Mouse (Mus musculus): ENCODE measurements around the gene Gpsm1. TPM values are rescaled to one million over a fixed set of nuclear protein-coding genes. Genes with fewer than 3 reads are reported as not detected.

Gene Gpsm1
- 1 to 10 TPM; 3.8 to 5.0 (median 5.0) TPM for polyA plus RNA-seq (2017; shearing (Covaris generic))

DNA sequence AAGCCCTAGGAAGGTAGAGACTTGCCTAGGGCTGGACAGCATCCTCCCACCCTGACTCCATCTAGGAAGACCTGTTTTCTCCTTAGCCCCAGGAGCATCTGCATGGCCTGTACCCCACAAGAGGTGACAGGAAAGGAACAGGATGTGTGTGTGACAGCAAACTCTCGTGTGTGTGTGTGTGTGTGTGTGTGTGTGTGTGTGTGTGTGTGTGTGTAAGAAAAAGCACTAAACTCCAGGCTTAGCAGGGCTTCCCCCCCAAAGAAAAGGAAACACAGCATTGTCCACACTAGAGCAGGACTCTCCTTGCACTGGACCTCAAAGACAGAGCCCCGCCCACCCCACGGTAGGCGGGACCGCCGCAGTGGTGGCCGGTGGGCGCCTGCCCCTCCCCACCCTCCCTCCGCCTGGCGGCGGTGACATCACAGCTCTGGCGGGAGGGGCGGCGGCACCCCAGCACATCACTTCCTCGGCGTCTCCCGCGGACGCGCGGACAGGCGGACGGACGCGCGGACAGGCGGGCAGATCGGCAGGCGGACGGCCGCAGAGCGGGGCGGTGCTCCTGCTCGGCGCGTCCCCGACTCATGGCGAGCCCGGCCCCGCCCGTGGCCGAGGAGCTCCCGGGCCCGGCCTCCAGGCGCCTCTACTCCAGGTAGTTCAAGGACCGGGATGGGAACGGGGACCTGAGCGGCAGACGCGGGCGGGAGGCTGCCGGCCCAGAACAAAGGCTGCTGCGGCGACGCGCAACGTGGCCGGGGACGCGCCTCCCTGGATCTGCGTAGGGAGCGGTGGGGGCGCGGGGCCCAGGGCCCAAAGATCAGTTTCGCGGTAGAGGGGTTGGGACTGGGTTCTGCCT is at the start of gene Gpsm1:
TSS of gene Gpsm1 (plus strand) at position 444 of the 853 bp plus-strand sequence.
- ATAC-seq = peak; percentile 68

- no peak for ATAC-seq
Observed at GRCm38 (mm10) chr2:26266066-26266742, 49.1 kb upstream of the Gpsm1 start.

DNA sequence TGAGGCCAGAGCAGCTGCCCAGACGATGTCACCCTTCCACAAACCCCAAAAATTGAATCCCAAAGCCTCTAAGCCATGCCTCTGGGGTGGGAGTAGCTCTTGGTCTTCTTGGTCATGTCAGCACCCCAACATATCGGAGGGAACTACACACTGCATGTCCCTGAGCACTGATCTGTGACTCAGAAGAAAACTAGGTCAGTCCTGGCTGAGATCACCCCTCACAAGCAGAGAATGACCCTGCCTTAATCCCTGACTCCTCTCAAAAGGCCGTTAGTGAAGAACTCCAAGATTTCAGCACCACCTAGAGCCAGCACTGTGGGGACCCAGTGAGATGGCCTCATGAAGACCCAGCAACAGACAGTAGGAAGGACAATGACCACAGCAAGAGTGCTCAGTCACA is 47.1 kb upstream of the Gpsm1 start:
- ATAC-seq = no peak

DNA sequence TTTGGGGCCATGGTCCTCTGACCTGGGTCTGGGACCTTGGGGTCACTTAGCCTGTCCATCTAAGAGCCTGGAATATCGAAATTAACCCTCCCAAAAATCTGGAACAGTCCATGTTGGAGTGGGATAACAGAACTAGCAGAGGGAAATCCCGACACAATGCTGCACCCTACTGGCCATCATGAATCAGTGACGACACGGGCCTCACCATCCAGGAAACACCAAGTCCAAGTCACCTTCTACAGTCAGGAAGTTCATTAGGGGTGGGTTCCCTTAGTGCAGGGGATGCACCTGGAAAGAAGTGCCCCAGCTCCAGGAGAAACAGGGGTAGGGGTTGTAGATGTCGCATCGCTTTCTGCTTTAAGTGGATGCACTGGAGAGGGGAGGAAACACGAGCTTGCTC is 41.7 kb upstream of the Gpsm1 start:
- ATAC-seq = no peak

DNA sequence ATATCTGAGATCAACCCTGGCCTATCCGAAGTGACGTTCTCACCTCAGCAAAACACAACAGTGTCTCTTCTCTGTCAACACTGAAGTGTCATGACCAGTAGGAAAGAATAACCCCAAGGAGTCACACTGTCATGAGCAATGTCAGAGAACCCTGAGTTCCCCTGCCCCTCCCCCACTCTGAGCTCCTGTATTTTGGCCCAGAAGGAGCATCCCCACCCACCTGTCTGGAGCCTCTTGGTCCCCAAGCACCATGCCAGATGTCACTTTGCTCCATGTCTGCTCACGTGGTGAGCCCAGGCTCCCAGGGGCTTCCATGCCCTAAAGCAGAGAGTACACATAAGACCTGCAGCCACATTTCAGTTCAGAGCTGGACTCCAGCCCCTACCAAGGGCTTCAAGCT is 35.6 kb upstream of the Gpsm1 start:
- ATAC-seq = no peak

GRCm38 (mm10) chr2:26280594-26280993 is 34.7 kb upstream of the Gpsm1 start:
- no peak for ATAC-seq

DNA sequence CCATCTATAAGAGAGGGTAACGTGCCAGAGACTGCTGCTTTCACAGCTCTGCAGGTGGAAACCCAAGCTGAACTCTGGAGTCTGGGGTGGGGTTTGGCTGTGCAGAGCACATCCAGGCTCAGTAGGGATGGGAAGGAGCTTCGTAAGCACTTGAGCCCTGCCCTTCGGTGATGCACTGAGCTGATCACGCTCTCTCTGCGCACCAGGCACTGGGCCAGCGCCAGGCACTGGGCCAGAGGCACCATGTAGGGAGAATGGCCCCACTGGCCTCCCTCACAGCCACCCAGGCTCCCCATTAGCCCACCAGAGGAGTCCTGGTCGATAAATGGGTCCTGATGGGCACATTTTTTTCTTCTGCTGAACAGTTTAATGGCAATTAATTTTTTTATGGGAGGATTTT is 29.5 kb upstream of the Gpsm1 start:
- no peak for ATAC-seq

DNA sequence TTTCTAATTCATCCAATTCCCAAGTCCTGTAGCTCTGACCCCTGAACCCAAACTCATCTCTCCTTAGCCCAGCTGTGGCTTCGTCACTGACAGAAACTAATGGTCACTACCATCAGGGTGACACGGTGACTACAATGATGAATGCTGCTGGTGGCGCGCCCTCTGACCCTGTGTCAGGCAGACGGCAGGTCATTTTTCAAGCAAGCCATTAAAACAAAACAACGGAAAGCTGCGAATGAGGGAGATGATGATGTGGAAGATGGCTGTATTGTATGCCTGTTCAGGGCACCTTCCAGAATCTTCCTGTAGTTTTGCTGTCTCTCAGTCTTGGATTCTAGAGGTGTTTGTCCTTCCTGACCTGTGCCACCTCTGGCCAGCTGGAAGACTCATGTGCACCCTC is 28.9 kb upstream of the Gpsm1 start:
- no peak for ATAC-seq

DNA sequence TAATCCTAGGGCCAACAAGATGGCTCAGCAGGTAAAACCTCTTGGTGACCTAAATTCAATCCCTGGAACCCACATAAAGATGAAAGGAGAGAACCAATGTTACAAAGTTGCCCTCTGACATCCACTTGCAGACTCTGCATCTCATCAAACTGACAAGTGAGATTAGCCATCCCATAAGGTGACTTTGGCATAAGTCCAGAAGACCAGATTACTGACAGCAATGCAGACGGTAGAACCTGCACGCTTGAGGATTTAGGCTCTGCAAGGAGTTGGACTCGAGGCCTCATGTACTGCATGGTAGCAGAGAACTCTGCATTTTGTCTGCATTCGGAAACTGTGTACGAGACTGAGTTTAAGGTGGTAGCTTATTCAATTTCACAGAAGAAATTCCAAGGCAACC is 25.2 kb upstream of the Gpsm1 start:
- ATAC-seq = no peak

DNA sequence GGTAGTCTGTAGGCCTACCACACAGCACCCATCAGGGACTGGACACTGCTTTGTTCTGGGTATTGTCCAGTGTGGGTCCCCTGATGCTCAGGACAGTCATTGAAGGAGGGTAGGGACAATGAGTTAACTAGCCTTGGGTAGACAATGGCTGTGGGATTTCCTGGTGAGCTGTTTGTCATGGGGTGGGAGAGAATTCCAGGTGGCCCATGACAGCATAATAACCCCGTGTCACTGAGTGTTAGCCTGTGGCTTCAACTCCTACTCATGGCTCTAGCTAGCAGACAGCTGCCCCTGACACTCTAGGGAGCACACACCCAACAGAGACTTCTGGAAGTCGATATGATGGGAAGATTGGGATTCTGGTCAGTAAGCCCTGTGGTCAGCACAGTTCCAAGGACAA is 20.9 kb upstream of the Gpsm1 start, which contains the start of gene Ccdc187:
TSS of gene Ccdc187 (minus strand) at position 101 of the 400 bp plus-strand sequence.
- no peak for ATAC-seq

DNA sequence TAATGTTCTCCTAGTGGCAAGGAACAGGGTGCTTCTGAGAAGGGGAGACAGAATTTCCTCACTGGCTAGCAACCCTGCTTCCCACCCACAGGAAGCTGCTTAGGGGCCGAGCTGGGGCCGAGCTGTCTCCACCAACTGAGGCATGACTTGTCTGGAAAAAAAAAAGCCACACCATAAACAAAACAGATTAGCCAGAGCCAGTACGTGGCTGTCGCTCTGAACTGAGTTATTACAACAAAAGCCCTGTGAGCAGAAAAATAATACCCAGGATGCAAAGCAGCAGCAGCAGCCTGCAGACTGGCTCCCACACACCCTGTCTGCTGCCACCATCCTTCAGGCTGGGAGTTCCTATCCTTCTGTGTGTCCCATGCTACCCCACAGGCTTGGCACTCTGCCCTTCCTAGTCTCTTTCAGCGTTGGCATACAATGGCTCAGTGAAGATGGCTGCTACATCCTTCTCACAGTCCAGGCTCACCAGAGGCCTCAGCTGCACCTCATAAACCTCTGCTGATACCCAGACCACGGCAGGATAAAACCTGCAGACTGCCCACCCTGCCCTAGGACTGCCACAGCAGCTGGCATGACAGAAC is 18.6 kb upstream of the Gpsm1 start:
- ATAC-seq = no peak

DNA sequence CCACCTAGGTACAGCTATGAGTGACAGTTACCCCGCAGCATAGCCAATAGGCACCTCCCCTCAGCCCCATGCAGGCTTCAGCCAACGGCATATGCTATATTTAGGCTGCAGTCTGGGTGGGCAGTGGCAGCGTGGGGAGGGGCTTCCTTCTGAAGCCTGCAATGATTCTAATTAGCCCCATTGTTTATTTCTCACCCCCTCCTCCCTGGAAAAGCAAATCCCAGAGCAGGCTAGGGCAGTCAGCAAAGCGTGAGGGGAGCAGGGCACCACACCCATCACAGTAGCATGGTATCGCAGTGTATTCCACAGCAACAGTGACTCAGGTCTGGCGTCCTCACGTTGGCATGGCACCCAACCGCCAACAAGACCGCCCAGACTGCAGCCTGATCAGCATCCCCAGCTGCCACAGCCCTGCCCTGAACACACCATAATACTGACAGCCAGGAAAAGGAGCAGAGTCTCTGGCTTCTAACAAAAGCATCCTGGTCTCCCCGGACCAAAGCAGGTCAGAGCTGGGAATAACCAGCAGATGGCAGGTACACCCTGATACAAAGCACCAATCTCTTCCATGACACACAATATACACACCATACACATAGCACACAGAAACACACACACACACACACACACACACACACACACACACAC is 17.0 kb upstream of the Gpsm1 start:
- ATAC-seq = no peak

DNA sequence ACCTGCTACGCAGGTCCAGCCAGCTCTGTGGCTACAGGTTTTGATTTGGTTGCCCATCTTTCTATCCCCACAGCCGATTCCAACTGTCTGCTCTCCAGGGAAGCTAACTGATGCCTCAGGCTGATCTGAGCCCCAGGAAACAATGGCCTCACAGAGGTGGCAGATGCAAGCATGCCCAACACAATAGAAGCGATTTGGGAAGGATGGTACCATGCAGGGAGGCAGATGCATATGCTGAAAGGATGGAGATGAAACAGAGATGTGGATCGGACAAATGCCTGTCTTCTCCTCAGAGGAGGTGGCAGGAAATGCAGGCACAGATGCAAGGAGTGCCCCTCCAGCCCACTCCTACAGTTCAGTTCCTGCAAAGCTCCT is 16.5 kb upstream of the Gpsm1 start:
- no peak for ATAC-seq

- no peak for ATAC-seq
Observed at GRCm38 (mm10) chr2:26299336-26299735, 16.0 kb upstream of the Gpsm1 start.

GRCm38 (mm10) chr2:26300161-26300807 is 15.0 kb upstream of the Gpsm1 start:
- ATAC-seq = no peak

GRCm38 (mm10) chr2:26300808-26301174 is 14.5 kb upstream of the Gpsm1 start:
- no peak for ATAC-seq

DNA sequence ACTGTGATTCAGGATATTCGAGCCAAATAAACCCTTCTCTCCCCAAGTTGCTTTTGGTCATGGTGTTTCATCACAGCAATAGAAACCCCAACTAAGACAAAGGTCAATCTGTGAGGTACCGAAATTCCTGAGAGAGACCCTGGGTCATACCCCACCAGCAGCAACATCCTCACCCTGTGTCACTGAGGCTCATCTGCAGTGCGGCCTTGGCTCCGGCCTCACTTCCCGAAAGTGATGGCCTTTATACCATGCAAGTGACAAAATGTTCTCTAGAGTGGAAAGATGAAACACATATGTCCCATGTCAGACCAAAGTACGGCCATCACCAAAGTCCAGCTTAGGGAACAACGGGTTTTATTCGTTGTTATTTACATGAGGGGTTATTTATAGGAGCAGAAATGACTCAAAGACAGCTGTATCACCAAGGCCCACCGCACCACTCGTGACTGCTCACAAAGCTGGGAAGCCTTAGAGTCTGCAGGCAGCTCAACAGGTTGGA is 13.3 kb upstream of the Gpsm1 start:
- ATAC-seq = no peak

GRCm38 (mm10) chr2:26304711-26305110 is 10.6 kb upstream of the Gpsm1 start:
- ATAC-seq = no peak

- no peak for ATAC-seq
Observed at GRCm38 (mm10) chr2:26305555-26305954, 9.8 kb upstream of the Gpsm1 start.

- ATAC-seq = no peak
Observed at GRCm38 (mm10) chr2:26306702-26307101, 8.6 kb upstream of the Gpsm1 start.

DNA sequence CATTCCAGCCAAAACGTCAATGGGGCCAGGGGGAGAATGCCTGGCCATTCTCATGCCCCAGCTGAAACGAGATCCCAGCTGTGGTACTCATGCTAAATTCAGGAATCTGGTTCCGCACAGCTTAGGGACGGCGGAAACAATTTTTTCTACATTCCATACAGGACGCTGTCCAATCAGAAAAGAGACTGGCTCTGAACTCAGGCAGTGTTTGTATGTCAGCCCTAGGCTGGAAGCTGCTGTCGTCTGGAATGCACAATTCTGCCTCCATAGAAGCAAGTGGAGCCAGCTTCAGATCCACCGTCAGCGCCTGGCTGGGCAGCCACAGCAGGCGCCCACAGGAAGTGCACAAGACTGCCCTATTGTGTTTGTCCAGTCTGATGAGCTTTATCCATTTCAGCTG is 5.6 kb upstream of the Gpsm1 start:
- no peak for ATAC-seq

DNA sequence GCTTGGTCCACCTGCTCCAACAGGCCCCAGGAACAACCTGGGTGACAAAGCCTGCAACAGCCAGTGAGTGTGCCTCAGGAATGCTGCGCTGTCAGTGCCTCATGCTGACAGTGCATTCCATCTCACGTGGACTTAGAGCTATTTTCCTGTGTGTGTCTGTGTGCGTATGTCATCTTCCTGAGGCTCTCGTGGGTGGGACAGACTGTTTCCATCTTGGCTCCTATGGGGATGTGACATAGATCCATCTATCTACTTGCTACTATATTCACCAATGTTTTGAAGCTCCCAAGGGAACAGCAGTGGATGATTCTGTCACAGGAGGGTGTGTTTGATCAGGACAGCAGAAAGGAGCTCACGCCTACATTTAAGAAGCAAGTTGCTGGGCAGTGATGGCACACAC is 3.4 kb upstream of the Gpsm1 start:
- no peak for ATAC-seq

DNA sequence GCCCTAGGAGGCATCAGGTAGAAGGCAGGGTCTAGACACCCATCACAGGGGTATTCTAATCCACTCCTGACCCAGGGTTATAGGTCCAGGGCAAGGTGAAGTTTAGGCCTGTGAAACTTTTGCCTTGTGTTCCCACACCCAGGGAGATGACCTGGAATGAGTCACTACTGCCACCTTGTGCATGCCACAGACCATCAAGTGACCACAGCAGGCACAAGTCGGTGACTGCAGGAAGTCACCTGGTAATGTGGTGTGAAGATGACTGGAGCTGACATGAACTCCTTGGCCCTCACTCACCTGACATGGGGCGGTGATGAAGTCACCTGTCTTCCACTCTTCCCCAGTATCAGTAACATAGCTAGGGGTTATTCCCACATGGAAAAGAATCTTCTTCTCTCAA is 2.5 kb upstream of the Gpsm1 start:
- ATAC-seq = no peak

All from inflammation-experienced regulatory T-cells, adult 6 months (primary cell).